Mouse (Mus musculus) layer of hippocampus, postnatal 14 days (tissue): ENCODE measurements around the gene Per3. TPM values are rescaled to one million over a fixed set of nuclear protein-coding genes. Genes with fewer than 3 reads are reported as not detected.
"Not testable (repeated sequence)": the region's sequence is repeated elsewhere in the genome, so short reads cannot be mapped to it uniquely, and the experiment has no call there.

ENCODE experiments used
- DNase-seq, 2 experiments: peaks; one replicate each; pipeline ENCODE4 v3.0.0; 2021 to 2022; ENCODE audit warnings: low spot score in 2 of 2, mixed read lengths in 1 of 2
- total RNA-seq, 2 experiments: library from RNA; stranded (reverse); gene quantifications; 2 replicates each; pipeline ENCODE4 v1.2.3; 2021

Gene Per3
- total RNA-seq, 2 experiments from 2014 or later, result 18.7 to 18.9 TPM

DNA sequence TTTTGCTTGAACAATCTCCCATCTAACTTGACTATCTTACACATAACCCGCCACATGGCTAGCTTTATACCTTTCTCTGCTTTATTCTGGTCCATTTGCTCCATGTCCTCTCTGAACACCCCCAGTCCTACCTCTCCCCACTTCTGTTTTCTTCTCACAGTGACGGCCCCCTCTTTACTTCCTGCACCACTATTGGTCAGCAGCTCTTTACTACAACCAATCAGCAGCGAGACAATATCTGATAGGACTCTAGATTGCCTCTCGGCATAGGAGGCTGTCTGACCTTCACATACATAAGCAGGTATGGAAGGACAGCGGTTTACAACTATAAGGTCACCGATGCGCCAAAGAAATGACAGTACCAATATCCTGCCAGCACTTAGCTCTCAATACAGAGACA is 7.9 kb downstream of the Per3 start:
- DNase-seq, result no peak

DNA sequence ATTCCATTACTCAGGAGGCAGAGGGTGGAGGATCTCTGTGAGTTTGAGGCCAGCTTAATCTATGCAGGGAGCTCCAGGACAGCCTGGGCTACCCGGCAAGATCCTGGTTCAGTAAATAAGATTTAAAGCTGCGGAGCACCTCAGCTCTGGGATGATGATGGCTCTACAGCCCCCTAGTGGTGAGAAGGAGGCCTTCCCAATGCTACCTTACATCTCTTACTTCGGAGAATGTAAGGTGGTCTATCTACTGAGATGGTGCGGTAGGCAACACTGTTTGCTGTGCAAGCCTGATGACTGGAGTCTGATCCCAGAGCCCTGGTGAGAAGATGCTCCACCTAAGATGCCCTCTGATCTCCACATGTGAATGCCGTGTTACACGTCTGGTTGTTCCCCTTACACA is 17.5 kb downstream of the Per3 start:
- DNase-seq, result no peak

DNA sequence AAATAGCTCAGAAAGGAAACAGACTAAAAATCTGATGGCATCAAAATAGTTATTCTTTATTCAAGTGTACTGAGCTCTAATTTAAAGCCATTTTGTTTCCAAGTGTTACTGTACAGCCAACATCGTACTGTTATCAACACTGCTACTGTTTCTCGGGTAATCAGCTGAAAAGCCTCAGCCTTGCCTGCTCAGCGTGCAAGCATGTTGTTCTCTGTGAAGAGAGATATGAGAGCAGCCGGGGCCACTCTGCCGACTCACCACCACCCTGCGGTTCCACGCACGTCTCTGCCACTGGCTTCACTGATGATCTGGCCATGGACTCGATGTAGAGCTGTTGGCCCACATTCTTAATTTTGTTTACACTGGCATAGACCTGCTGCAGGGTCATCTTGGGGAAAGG is 20.3 kb downstream of the Per3 start:
- no peak for DNase-seq

DNA sequence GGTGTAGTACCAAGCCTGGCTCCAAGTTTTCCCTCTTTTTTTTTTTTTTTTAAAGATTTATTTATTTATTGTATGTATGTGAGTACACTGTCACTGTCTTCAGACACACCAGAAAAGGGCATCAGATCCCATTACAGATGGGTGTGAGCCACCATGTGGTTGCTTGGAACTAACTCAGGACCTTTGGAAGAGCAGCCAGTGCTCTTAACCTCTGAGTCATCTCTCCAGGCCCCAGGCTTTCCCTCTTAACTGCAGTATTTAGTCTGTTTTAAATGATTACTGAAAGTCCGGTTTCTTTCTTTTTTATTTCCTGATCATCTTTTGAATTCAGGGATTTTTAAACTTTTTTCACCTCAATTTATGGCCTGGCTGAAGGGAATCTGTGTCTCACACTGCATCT is 27.1 kb downstream of the Per3 start:
- not testable (repeated sequence) for DNase-seq

DNA sequence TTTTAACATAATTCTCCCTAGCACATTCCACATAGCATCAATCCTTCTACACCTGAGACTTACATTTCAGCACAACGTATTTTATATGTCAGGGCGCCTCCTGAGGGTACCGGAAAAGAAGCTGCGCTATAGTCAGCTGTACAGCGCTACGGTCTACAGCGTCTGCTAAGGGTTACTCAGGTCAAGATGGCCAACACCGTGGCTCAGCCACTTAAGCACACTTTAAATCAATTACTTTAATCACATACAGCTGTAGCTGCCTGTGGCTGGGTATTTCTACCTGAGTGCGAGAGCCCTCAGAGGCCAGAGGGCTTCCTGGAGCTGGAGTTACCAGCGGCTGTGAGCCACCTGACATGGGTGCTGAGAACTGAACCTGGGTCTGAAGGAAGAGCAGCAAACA is 28.5 kb downstream of the Per3 start:
- DNase-seq, result no peak

DNA sequence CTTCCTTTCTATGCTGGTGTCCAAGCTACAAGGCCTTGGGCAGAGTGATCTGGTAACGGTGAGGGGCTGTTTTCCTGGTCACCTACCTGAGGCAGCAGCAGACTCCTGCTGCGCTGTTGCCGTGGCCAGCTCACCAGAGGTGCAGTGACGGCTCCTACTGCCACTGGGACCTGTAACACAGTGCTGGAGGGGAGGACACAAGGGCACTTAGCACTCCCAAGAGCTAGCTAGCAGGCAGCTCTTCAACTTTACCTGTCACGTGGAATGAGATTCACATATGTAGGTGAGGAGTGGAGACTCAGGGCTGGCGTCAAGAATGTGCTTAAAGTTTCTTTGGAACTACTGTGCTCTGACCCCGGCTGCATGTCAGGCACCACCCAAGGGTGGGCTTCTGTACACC is 34.1 kb downstream of the Per3 start:
- DNase-seq, result no peak

DNA sequence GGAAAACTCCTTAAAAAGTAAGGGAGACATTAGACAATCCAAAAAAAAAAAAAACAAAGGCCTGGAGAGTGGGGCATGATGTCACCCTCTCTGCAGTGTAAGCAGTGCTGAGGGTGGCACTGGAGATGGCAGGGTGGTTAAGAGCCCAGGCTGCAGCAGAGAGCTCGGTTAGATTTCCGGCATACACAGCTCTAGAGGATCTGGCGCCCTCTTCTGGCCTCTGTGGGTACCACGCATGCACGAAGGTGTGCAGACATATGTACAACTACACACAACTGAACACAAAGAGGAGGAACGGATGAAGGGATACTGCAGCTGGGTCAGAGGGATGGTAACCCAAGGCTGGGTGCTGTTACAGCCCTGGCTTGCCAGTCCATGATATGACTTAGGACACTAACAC is 37.5 kb downstream of the Per3 start:
- peak; percentile 29 to 49 for DNase-seq

DNA sequence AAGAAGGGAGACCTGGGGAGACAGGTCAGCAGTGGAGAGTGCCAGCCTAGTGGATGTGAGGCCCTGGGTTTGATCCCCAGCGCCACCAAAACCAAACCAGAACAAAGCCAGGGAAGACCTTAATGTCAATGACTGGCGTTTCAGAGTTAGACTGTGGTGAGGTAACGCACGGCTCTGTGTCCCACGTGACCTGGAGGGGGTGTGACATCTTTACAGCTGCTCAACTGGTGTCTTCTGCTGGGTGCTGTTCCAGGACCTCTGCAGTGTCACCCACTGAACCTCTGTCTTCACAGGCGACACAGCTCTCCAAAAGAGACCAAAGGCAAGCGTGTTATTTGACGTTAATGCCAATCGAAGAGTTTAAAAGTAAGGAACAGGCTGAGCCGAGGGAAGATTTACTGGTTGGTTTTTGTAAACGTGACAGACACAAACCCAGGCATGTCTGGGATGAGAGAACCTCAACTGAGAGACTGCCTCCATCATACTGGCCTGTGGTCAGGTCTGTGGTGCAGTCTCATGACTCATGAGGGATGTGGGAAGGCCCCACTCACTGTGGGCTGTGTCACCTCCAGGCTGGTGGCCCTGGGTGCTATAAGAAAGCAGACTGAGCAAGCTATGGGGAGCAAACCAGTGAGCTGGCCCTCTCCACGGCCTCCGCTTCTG is 38.7 kb downstream of the Per3 start:
- no peak for DNase-seq

DNA sequence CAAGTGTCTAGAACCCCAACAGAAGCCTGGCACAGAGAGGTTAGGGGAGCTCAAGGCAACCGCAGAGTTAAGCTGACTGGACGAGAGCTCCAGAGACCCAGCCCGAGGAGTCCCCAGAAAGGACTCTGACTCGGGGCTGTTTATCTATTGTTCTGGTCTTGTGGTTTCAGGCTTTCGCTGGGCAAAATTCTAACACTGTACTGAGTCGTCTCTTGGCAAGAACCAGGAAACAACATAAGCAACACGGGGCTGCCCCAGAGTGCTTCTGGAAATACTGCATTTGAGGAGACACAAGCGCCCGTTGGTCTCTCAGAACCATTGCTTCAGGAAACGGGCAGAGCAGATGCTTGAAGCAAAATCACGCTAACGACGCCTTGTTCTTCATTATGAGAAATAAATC is 43.1 kb downstream of the Per3 start:
- DNase-seq, result no peak

DNA sequence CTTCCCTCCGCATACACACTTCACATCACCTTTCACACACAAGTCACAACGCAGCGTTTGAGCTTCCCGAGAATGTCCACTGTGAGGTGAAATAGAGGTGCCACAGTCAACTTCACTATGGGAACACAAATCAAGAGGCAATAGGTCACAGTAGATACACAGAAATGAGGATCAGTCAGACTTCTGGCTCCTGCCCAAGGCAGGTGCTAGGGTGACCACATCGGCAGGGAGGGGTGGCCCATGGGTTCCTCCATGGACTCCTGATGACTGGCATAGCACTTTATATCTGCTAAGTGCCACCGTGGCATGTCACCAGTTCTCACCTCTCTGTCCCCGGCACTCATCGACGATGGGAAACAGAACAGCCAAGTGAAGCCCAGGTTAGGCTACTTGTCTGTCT is 45.8 kb downstream of the Per3 start:
- DNase-seq, result no peak

DNA sequence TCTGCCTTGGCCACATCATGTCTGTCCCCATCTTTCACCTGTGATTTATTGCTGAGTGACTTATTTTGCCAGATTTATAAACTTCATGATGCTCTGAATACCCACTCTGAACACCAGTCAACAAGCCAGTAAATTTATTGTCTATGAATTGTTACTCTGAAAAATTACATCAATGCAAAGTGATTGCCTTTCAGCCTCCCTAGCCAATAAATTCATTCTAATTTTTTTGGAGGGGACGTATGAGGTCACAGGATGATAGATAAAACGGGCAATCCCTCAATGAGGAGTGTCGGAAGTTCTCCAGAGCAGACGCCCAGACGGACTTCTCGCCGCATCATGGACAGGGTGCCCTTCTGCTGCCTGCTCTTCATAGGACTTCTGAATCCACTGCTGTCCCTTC is 47.7 kb downstream of the Per3 start, which contains the start of gene Uts2:
Gene Uts2 (plus strand): TSS at position 301 of the 400 bp plus-strand sequence.
- no peak for DNase-seq

DNA sequence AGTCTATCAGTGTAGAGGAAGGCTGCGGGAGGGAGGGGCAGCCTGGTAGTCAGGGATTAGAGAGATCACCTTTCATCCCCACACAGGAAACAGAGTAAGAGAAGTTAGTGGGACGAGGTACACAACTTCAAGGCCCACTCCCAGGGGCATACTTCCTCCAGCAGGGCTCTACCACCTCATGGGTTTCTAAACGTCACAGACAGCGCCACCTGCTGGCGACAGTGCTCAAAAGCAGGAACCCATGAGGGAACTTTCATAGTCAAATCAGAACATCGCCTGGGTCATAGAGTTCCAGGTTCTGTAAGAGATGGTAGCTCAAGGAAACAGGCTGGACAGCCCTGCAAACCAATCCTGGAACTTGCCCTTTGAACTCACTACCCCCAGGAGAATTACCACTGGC is 54.3 kb downstream of the Per3 start:
- no peak for DNase-seq

DNA sequence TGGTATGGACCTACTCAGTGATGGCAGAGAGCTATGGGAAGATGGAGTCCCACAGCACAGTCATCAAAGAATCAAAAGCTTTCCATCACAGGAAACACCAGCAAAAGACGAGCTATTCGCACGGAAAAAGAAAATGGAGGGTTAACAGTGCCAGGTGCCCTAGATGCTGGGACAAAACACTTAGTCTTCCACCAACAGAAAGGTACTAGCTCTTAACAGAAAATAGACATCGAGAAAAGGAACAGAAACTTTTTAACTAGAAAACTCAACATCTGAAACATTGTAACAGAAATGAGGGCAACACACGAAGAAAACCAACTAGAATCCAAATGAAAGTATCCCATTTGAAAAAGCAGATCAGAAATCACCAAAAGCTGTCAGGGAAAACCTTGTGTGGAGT is 64.3 kb downstream of the Per3 start:
- no peak for DNase-seq

DNA sequence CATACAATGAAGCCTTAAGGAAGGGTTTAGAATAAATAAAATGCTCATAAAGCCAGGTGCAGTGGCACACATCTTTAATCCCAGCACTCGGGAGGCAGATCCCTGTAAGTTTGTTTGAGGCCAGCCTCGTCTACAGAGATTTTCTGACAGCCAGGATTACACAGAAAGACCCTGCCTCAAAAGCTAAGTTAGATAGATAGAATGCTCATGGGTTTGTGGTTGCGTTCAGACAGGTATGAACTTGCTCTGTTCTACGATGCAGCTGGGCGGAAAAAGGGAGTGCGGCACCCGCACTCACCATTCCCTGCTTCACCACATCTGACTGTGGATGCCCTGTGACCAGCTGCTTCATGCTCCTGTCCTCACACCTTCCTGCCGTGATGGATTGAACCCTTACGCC is 65.0 kb downstream of the Per3 start:
- no peak for DNase-seq

DNA sequence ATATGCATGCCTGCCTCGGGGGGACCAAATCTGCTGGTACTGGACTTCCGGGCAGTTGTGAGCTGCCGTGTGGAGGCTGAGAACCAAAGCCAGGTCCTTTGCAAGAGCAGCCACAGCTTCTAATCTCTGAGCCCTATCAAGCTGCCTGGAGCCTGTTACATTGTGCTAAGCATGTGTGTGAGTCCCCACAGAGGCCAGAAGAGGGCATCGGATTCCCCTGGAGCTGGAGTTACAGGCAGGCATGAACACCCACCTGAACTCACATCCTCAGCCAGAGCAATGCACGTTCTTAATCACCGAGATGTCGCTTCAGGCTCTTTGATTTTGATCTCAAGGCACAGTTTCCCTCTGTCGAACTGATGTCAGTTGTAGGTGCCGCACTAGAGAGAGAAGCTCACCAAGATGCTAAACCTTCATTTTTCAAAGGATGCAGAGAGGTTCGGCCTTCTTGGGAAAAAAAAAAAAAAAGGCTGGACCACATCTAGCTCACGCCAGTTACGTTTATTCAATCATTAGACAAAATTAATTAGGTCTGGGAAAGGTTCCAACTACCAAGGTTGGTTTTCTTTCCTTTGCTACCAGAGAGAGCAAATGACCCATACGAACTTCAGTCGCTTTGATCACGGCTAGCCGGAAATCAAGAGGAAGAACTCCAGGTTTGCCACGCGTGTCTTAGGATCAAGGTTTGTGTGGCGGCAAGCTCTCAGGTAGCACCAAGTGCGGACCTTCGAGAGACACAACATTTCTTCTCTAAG is 66.1 kb downstream of the Per3 start:
- DNase-seq, result no peak

DNA sequence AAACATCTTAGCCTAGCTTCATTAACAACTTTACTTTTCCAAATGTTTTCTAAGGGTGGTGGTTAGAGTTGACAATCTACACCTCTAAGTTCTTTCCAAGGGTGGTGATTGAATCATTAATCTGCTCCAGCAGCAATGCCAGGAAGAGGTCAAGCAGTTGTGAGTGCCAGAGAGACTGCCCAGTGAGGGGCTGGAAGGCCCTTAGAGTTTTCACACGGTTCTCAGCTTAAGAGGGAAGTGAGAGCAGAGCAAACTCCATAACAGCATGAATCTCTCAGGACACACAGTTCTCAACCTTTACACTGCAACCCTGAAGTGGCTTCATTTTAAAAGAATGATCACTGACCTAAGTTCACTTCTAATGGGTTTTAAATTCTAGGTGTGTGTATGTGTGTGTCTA is 69.3 kb downstream of the Per3 start:
- DNase-seq, result no peak

DNA sequence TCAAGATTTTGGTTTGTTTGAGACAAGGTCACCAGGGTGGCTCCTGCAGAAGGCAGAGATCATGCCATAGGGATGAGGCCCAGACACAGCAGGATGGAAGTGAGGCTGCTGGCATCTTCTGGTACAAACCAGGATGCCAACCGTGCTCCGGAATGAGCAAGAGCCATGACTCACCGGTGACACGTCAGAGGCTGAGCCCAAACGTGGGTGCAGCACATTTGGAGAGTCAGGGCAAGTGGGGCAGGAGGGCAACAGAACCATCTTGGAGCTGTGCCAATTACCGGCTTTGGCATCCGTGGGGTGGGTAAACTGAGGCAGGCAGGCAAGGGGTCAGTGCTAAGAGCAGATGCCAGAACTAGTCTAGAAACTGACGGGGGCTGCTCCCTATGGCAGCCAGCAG is 71.2 kb downstream of the Per3 start:
- DNase-seq, result no peak

DNA sequence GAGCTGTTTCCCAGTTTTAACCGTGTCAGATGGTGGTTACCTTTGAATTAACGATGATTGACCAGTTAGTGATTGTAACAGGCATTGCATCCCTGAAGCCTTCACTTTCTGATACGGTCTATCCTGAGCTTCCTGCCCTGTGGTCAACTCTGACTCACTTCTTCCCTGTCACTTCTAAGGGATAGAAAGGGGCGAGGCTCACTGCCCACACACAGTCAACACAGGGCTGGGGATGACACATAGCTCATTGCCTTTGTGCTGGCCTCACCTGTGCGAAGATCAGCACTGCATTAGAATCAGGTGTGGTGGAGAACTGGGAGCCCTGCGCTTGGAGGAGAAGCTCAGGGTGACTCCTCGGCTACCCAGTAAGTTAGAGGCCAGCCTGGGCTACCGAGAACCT is 75.5 kb downstream of the Per3 start:
- DNase-seq, result no peak

DNA sequence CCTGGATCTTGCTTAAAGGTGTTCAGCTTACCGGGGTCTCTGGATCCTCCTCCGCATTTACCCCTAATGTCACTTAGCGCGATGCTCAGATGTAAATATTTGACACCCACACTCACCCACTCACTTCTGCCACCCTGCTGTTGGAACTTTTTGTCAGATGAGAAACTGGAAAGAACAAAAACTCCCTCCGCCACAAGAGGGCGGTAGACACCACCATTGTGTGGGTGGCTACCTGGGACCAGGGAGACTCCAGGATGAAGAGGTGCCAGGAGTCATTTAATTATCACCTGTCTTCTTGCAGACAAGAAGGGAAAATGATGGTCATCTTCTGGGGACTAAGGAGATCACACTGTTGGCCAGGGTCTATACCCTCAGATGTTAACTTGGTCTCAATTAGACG is 77.9 kb downstream of the Per3 start:
- peak; percentile 73 to 80 for DNase-seq

DNA sequence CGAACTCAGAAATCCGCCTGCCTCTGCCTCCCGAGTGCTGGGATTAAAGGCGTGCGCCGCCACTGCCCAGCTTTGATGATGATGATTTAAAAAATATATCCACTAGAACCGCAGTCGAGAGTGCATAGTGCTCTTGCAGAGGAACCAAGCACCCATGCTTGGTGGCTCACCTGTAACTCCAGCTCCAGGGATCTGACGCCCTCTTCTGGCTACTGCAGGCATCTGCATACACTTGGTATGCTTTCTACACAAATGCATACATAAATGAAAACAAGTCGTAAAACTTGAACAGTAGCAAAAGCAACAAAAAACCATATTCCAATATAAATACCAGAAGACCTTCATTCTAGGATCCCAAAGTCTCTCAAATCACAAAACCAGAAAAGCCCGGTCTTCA is 78.9 kb downstream of the Per3 start:
- no peak for DNase-seq

DNA sequence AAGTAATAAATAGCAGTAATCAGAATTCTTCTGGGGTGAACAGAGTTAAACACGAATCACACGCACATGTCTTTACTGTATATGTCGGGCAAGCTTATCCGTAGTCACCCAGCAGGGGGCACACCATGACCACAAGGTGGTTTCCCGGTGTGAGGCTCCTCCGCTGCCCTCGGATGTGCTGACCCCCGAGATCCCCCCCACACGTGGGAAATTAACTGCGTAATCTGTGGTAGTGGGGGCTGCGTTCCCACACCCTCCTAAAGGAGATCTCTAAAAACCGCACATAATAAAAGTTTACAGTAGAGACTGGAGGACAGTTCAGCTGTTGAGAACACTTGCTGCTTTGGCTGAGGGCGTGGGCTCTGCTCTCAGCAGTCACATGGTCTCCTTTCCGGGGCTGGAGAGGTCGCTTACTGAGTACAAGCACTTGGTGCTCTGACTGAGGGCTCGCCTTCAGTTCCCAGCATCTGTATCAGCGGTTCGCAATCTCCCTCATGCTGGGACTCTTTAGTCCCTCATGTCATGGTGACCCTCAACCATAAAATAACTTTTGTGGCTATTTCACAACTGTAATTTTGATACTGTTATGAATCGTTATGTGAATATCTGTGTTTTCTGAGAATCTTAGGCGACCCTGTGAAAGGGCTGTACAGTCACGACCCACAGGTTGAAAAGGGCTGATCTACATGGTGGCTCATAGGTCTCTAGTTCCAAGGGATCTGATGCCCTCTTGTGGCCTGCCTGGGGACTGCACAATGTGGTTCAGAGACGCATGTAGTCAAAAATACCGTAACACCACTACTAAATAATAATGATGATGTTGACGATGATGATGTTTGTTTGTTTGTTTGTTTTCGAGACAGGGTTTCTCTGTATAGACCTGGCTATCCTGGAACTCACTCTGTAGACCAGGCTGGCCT is 79.6 kb downstream of the Per3 start:
- peak; percentile 84 to 91 for DNase-seq

DNA sequence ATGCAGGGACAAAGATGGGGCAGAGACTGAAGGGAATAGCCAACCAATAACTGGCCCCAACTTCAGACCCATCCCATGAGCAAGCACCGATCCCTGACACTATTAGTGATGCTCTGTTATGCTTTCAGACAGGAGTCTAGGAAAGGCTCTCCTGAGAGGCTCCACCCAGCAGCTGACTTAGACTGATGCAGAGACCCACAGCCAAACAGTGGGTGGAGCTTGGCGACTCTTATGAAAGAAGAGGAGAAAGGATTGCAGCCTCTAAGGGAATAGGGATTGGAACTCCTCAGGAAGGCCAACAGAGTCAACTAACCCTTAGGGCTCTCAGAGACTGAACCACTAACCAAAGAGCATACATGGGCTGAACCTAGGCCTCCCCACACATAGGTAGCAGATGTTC is 80.8 kb downstream of the Per3 start:
- DNase-seq, result no peak
